Mouse (Mus musculus) liver, embryonic 11.5 days (tissue): Measurements from ENCODE around the gene Myg1. TPM values are rescaled to one million over a fixed set of nuclear protein-coding genes. Genes with fewer than 3 reads are reported as not detected.

ENCODE experiments used
- ATAC-seq: fragments of 200-750 bp; cut with Nextera tagmentation; replicated peaks from 2 replicates; pipeline ENCODE4 v1.8.0; 2017; ENCODE audit warnings: moderate number of reproducible peaks, mild to moderate bottlenecking, moderate TSS enrichment, moderate library complexity; ENCODE audit not compliant: low FRiP score
- DNase-seq: peaks from one replicate; pipeline ENCODE4 v3.0.0-alpha.2; 2017; ENCODE audit warnings: low spot score
- H3K27ac ChIP-seq: fragments of 300-500 bp; sonication (generic); 2 replicates; pipeline ENCODE4 v1.5.1; 2014; ENCODE audit warnings: mild to moderate bottlenecking, low read depth, low read length, control low read depth
- H3K27me3 ChIP-seq: fragments of 300-500 bp; sonication (generic); replicated peaks from 2 replicates; pipeline ENCODE4 v1.6.1; 2014; ENCODE audit warnings: low read length, mixed read lengths; ENCODE audit not compliant: control insufficient read depth, insufficient read depth
- H3K36me3 ChIP-seq: fragments of 300-500 bp; sonication (generic); 2 replicates; pipeline ENCODE4 v1.6.1; 2014; ENCODE audit warnings: mild to moderate bottlenecking, low read length, moderate library complexity, mixed read lengths; ENCODE audit not compliant: control insufficient read depth, insufficient read depth
- H3K4me1 ChIP-seq: fragments of 300-500 bp; sonication (generic); replicated peaks from 2 replicates; pipeline ENCODE4 v1.6.1; 2014; ENCODE audit warnings: low read length, mixed read lengths; ENCODE audit not compliant: control insufficient read depth, insufficient read depth
- H3K4me2 ChIP-seq: fragments of 300-500 bp; sonication (generic); 2 replicates; pipeline ENCODE4 v1.6.1; 2014; ENCODE audit warnings: mild to moderate bottlenecking, control low read depth, moderate library complexity
- H3K4me3 ChIP-seq: fragments of 300-500 bp; sonication (generic); 2 replicates; pipeline ENCODE4 v1.5.1; 2014; ENCODE audit warnings: low read depth, low read length, control low read depth
- H3K9ac ChIP-seq: fragments of 300-500 bp; sonication (generic); 2 replicates; pipeline ENCODE4 v1.6.1; 2014; ENCODE audit warnings: low read depth, low read length, control low read depth
- H3K9me3 ChIP-seq: fragments of 300-500 bp; sonication (generic); 2 replicates; pipeline ENCODE4 v1.6.1; 2016; ENCODE audit warnings: low read length, inconsistent platforms, mixed read lengths; ENCODE audit not compliant: control insufficient read depth
- WGBS: fragments of 180-500 bp; shearing (Covaris S2); extraction: QIAGEN DNeasy Blood & Tissue Kit; methylation state at CpG from one replicate; pipeline ENCODE4 v1.1.7; 2014; 5-methylcytosine and 5-hydroxymethylcytosine counted together
- polyA plus RNA-seq: library from polyadenylated mRNA; unstranded; fragments of >200 nt; fragmentation: Nextera tagmentation; extraction: Ambion mirVana; gene quantifications from 2 replicates; pipeline ENCODE4 v1.2.1, GENCODE M21; 2014

The Myg1 gene
- polyA plus RNA-seq, 1 experiment from 2014 or later = 97.0 TPM

GRCm38 (mm10) chr15:102364678-102365077 is 33.2 kb downstream of the Myg1 start:
- 62% methylated on average over 1 of the region's 1 CpGs for WGBS
- Histone ChIP-seq H3K9me3 (no peaks in the 10 kb centered on the region), H3K27me3 (peaks cover 46% of the 10 kb centered on the region), H3K4me3 (no peak overlapping the region), H3K36me3 (no peaks in the 10 kb centered on the region), H3K4me2 (no peak overlapping the region), H3K4me1 (peaks cover 24% of the 10 kb centered on the region), H3K27ac (no peak overlapping the region), H3K9ac (no peak overlapping the region)
- no peak for ATAC-seq
- no peak for DNase-seq

GRCm38 (mm10) chr15:102366238-102366637 is 34.7 kb downstream of the Myg1 start:
- peaks cover 32% of the 10 kb centered on the region for H3K4me1 ChIP-seq
- H3K9ac ChIP-seq = peak overlapping the region; percentile 41; the same call in 1 of the 2 replicates
- H3K27ac ChIP-seq = no peak overlapping the region
- H3K4me3 ChIP-seq = peak overlapping the region; percentile 5; the same call in 1 of the 2 replicates
- no peak for ATAC-seq
- H3K4me2 ChIP-seq = peak overlapping the region; percentile 59
- H3K27me3 ChIP-seq = peaks cover 55% of the 10 kb centered on the region
- no peaks in the 10 kb centered on the region for H3K9me3 ChIP-seq
- 10% methylated on average over 7 of the region's 7 CpGs for WGBS
- no peak for DNase-seq
- H3K36me3 ChIP-seq = no peaks in the 10 kb centered on the region

GRCm38 (mm10) chr15:102366733-102367344 is 35.3 kb downstream of the Myg1 start, which contains the start of gene Sp7:
Gene Sp7, minus strand, starts transcription at chr15:102367182.
- Histone ChIP-seq H3K4me1 (peaks cover 34% of the 10 kb centered on the region), H3K27ac (no peak within 1 kb of the TSS), H3K36me3 (no peaks in the 10 kb centered on the region), H3K4me3 (peak within 1 kb of the TSS; percentile 5; the same call in 1 of the 2 replicates), H3K9me3 (no peaks in the 10 kb centered on the region), H3K27me3 (peaks cover 61% of the 10 kb centered on the region), H3K9ac (peak within 1 kb of the TSS; percentile 41; the same call in 1 of the 2 replicates), H3K4me2 (peak within 1 kb of the TSS; percentile 59)
- ATAC-seq (no peak), DNase-seq (no peak)
- WGBS = 10% methylated on average over 15 of the region's 15 CpGs

- Histone ChIP-seq H3K4me3 (no peak overlapping the region), H3K27ac (no peak overlapping the region), H3K36me3 (no peaks in the 10 kb centered on the region), H3K4me1 (peaks cover 26% of the 10 kb centered on the region), H3K9ac (no peak overlapping the region), H3K9me3 (no peaks in the 10 kb centered on the region), H3K27me3 (peaks cover 49% of the 10 kb centered on the region), H3K4me2 (peak overlapping the region; percentile 45)
- ATAC-seq (no peak), DNase-seq (no peak)
- 13% methylated on average over 13 of the region's 13 CpGs for WGBS
Observed at GRCm38 (mm10) chr15:102369972-102370371, 38.5 kb downstream of the Myg1 start.

- ATAC-seq = peak; percentile 61
Observed at GRCm38 (mm10) chr15:102370727-102371126, 39.2 kb downstream of the Myg1 start.

DNA sequence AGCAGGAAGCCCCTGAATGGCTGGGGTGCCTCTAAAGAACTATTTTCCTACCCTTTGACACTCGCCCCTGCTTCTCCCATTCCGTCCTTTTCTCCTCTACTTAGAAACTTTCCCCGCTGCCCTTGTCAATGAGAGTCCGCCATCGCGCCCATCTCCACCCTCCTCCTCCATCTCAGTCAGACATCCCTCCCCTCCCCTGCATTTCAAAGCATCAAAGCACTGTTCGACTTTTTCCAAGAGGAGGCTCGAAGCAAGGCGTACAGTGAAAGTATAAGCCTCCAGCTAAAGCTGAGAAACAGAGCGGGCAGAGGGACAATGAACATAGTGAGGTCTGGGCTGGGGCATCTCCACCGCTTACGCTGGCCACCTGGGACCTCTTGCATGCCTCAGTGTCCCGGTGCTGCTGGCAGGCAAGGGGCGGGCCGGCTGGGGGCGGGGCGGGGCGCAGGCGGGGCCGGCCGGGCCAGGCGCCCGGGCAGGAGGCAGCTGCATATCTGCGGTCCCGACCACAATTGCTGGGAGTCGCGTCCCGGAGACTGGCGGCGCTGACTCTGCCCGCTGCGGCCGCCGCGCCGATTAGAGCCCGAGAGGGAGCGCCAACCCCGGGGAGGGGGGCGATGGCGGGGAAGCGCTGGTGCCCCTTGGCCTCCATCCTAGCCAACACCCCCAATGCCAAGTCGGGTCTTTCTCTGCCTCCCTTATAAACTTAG is 45.1 kb downstream of the Myg1 start:
- peak overlapping the region; percentile 66; the same call in 1 of the 2 replicates for H3K27ac ChIP-seq
- peak overlapping the region; percentile 99 for H3K4me2 ChIP-seq
- no peaks in the 10 kb centered on the region for H3K9me3 ChIP-seq
- H3K9ac ChIP-seq = peak overlapping the region; percentile 59
- DNase-seq = peak; percentile 79
- H3K4me3 ChIP-seq = peak overlapping the region; percentile 68
- peaks cover 4% of the 10 kb centered on the region for H3K27me3 ChIP-seq
- H3K36me3 ChIP-seq = no peaks in the 10 kb centered on the region
- peak; percentile 83 for ATAC-seq
- peaks cover 14% of the 10 kb centered on the region for H3K4me1 ChIP-seq
- under 1% methylated on average over 41 of the region's 43 CpGs for WGBS

More at GRCm38 (mm10) chr15:102370727-102371126, 39.2 kb downstream of the Myg1 start:
- H3K36me3 ChIP-seq = no peaks in the 10 kb centered on the region
- no peaks in the 10 kb centered on the region for H3K9me3 ChIP-seq
- no peak for DNase-seq
- 11% methylated on average over 10 of the region's 10 CpGs for WGBS
- H3K4me1 ChIP-seq = peaks cover 20% of the 10 kb centered on the region
- H3K9ac ChIP-seq = no peak overlapping the region
- H3K27me3 ChIP-seq = peaks cover 42% of the 10 kb centered on the region
- H3K4me2 ChIP-seq = peak overlapping the region; percentile 45
- no peak overlapping the region for H3K27ac ChIP-seq
- 0 out of 2 replicates have a peak overlapping the region, but pooled peaks have one; percentile 21 for H3K4me3 ChIP-seq

- ATAC-seq (peak; percentile 81), DNase-seq (peak; percentile 89)
- Histone ChIP-seq H3K9me3 (no peaks in the 10 kb centered on the region), H3K4me3 (peak overlapping the region; percentile 68), H3K27me3 (no peaks in the 10 kb centered on the region), H3K9ac (peak overlapping the region; percentile 59), H3K4me1 (peaks cover 18% of the 10 kb centered on the region), H3K36me3 (no peaks in the 10 kb centered on the region), H3K27ac (peak overlapping the region; percentile 66; the same call in 1 of the 2 replicates), H3K4me2 (peak overlapping the region; percentile 99)
- WGBS = under 1% methylated on average over 7 of the region's 7 CpGs
Observed at GRCm38 (mm10) chr15:102377163-102377543, 45.6 kb downstream of the Myg1 start.

GRCm38 (mm10) chr15:102377810-102378262 is 46.3 kb downstream of the Myg1 start:
- ATAC-seq = no peak
- H3K9ac ChIP-seq = peak overlapping the region; percentile 37; the same call in 1 of the 2 replicates
- H3K4me1 ChIP-seq = peaks cover 18% of the 10 kb centered on the region
- H3K4me3 ChIP-seq = peak overlapping the region; percentile 68; the same call in 1 of the 2 replicates
- no peak for DNase-seq
- no peaks in the 10 kb centered on the region for H3K27me3 ChIP-seq
- no peaks in the 10 kb centered on the region for H3K36me3 ChIP-seq
- H3K27ac ChIP-seq = no peak overlapping the region; the same call in 1 of the 2 replicates
- 7% methylated on average over 10 of the region's 10 CpGs for WGBS
- peak overlapping the region; percentile 99 for H3K4me2 ChIP-seq
- H3K9me3 ChIP-seq = no peaks in the 10 kb centered on the region
